Mouse (Mus musculus): ENCODE measurements at regions not wholly inside any gene's neighbourhood (a gene's known extent, or its start where the extent isn't known, plus 50 kb on each side); places are given as distances from the start of the nearest gene placed in this dataset.

DNA sequence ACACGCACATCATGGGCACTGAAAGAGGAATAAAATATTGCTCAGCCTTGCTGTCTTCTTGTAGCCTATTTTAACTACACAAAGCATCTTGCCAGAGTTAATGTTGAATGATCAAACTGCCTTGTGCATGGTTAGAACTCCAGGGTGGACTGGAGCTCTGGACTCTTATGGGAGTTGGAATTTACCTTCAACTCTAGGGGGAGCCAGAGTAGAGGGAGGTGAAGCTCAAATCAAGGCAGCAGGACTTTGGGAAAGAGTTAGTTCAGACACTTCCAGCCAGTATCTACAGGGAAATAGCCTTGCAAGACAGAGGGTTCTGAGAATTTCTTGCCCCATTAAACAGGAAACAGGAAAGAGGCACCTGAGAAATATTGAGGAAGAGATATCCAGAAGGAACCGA, 505.3 kb downstream of the Fat4 start:
- H3K4me3 ChIP-seq: no peak overlapping the region
- H3K9ac ChIP-seq (replicated peaks): no peak overlapping the region
- no peak for ATAC-seq (ENCODE audit: low FRiP score, low read depth)
- H3K27ac ChIP-seq (replicated peaks): no peak overlapping the region
- H3K36me3 ChIP-seq: no peaks in the 10 kb centered on the region
- H3K4me2 ChIP-seq (replicated peaks): no peak overlapping the region
- WGBS: 81% methylated on average over 2 of the region's 2 CpGs
- H3K27me3 ChIP-seq: no peaks in the 10 kb centered on the region
- no peaks in the 10 kb centered on the region for H3K9me3 ChIP-seq
- H3K4me1 ChIP-seq: no peaks in the 10 kb centered on the region

- Histone ChIP-seq H3K27me3 (no peaks in the 10 kb centered on the region), H3K4me3 (no peak overlapping the region)
- no peak for ATAC-seq (ENCODE audit: low FRiP score, low read depth)
These were observed 509.9 kb downstream of the Fat4 start for GRCm38 (mm10) chr3:39396672-39397071.

GRCm38 (mm10) chr3:39397255-39397654, 510.5 kb downstream of the Fat4 start:
- Histone ChIP-seq H3K9me3 (no peaks in the 10 kb centered on the region), H3K4me3 (no peak overlapping the region), H3K27ac (replicated peaks) (no peak overlapping the region), H3K36me3 (no peaks in the 10 kb centered on the region), H3K4me2 (replicated peaks) (no peak overlapping the region), H3K4me1 (no peaks in the 10 kb centered on the region), H3K9ac (replicated peaks) (no peak overlapping the region), H3K27me3 (no peaks in the 10 kb centered on the region)
- 64% methylated on average over 3 of the region's 3 CpGs for WGBS
- ATAC-seq (ENCODE audit: low FRiP score, low read depth): no peak

More at GRCm38 (mm10) chr3:39396672-39397071, 509.9 kb downstream of the Fat4 start:
- H3K4me2 ChIP-seq (replicated peaks): no peak overlapping the region
- H3K27ac ChIP-seq (replicated peaks): no peak overlapping the region
- no peaks in the 10 kb centered on the region for H3K9me3 ChIP-seq
- no peak overlapping the region for H3K9ac ChIP-seq (replicated peaks)
- no peaks in the 10 kb centered on the region for H3K36me3 ChIP-seq
- H3K4me1 ChIP-seq: no peaks in the 10 kb centered on the region

GRCm38 (mm10) chr3:39397677-39398076, 510.9 kb downstream of the Fat4 start:
- Histone ChIP-seq H3K4me2 (replicated peaks) (no peak overlapping the region), H3K4me3 (no peak overlapping the region), H3K27me3 (no peaks in the 10 kb centered on the region), H3K9ac (replicated peaks) (no peak overlapping the region), H3K4me1 (no peaks in the 10 kb centered on the region), H3K27ac (replicated peaks) (no peak overlapping the region), H3K36me3 (no peaks in the 10 kb centered on the region), H3K9me3 (no peaks in the 10 kb centered on the region)
- 97% methylated on average over 2 of the region's 2 CpGs for WGBS
- no peak for ATAC-seq (ENCODE audit: low FRiP score, low read depth)

GRCm38 (mm10) chr3:39424778-39425642, 538.3 kb downstream of the Fat4 start:
- no peak overlapping the region for H3K9ac ChIP-seq (replicated peaks)
- ATAC-seq (ENCODE audit: low FRiP score, low read depth): no peak
- H3K36me3 ChIP-seq: no peaks in the 10 kb centered on the region
- H3K9me3 ChIP-seq: no peaks in the 10 kb centered on the region
- H3K4me1 ChIP-seq: no peaks in the 10 kb centered on the region
- no peak overlapping the region for H3K4me3 ChIP-seq
- H3K27me3 ChIP-seq: no peaks in the 10 kb centered on the region
- H3K4me2 ChIP-seq (replicated peaks): no peak overlapping the region
- H3K27ac ChIP-seq (replicated peaks): no peak overlapping the region
- 61% methylated on average over 5 of the region's 5 CpGs for WGBS

- WGBS: 66% methylated on average over 2 of the region's 2 CpGs
These were observed 538.9 kb downstream of the Fat4 start for GRCm38 (mm10) chr3:39425643-39426016.

DNA sequence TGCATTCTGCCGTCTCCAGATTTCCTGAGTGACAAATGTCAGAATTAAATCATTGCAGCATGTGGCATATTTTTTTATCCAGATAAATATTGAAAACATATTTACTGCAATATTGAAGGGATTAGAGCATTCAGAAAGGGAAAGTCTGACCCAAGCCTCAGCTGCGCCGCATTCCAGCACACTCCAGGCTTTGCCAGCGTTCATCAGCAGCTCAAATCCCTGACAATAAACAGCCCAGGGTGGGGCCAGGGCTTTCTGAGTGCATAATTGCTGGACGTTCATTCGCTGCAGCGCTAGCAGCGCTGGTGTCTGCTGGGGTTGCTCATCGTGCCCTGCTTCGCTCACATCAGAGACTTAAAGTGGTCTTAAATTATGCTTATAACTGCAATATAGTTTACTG, 556.6 kb downstream of the Fat4 start:
- 59% methylated on average over 10 of the region's 10 CpGs for WGBS
- Histone ChIP-seq H3K9ac (replicated peaks) (no peak overlapping the region), H3K36me3 (no peaks in the 10 kb centered on the region), H3K27me3 (no peaks in the 10 kb centered on the region), H3K4me2 (replicated peaks) (no peak overlapping the region), H3K9me3 (no peaks in the 10 kb centered on the region), H3K4me1 (0 out of 2 replicates have a peak, but pooled peaks cover 4% of the 10 kb centered on the region), H3K27ac (replicated peaks) (no peak overlapping the region), H3K4me3 (no peak overlapping the region)
- 0 out of 2 replicates have a peak, but pooled peaks have one; percentile 41 for ATAC-seq (ENCODE audit: low FRiP score, low read depth)

More at GRCm38 (mm10) chr3:39425643-39426016, 538.9 kb downstream of the Fat4 start:
- no peaks in the 10 kb centered on the region for H3K36me3 ChIP-seq
- no peak overlapping the region for H3K27ac ChIP-seq (replicated peaks)
- no peak overlapping the region for H3K9ac ChIP-seq (replicated peaks)
- H3K27me3 ChIP-seq: no peaks in the 10 kb centered on the region
- no peak overlapping the region for H3K4me3 ChIP-seq
- no peaks in the 10 kb centered on the region for H3K4me1 ChIP-seq
- H3K9me3 ChIP-seq: no peaks in the 10 kb centered on the region
- ATAC-seq (ENCODE audit: low FRiP score, low read depth): no peak
- no peak overlapping the region for H3K4me2 ChIP-seq (replicated peaks)

GRCm38 (mm10) chr3:39455650-39456049, 568.9 kb downstream of the Fat4 start:
- Histone ChIP-seq H3K27me3 (no peaks in the 10 kb centered on the region), H3K9me3 (no peaks in the 10 kb centered on the region), H3K9ac (replicated peaks) (no peak overlapping the region), H3K4me3 (no peak overlapping the region), H3K27ac (replicated peaks) (no peak overlapping the region), H3K4me2 (replicated peaks) (no peak overlapping the region), H3K36me3 (no peaks in the 10 kb centered on the region), H3K4me1 (no peaks in the 10 kb centered on the region)
- no peak for ATAC-seq (ENCODE audit: low FRiP score, low read depth)

GRCm38 (mm10) chr3:39460183-39460888, 573.6 kb downstream of the Fat4 start:
- no peaks in the 10 kb centered on the region for H3K9me3 ChIP-seq
- H3K4me2 ChIP-seq (replicated peaks): no peak overlapping the region
- H3K4me3 ChIP-seq: no peak overlapping the region
- H3K27me3 ChIP-seq: no peaks in the 10 kb centered on the region
- no peak overlapping the region for H3K9ac ChIP-seq (replicated peaks)
- no peaks in the 10 kb centered on the region for H3K4me1 ChIP-seq
- 76% methylated on average over 14 of the region's 14 CpGs for WGBS
- 0 out of 2 replicates have a peak, but pooled peaks have one; percentile 38 for ATAC-seq (ENCODE audit: low FRiP score, low read depth)
- H3K36me3 ChIP-seq: no peaks in the 10 kb centered on the region
- no peak overlapping the region for H3K27ac ChIP-seq (replicated peaks)

GRCm38 (mm10) chr3:39461561-39461960, 574.8 kb downstream of the Fat4 start:
- H3K9me3 ChIP-seq: no peaks in the 10 kb centered on the region
- no peaks in the 10 kb centered on the region for H3K27me3 ChIP-seq
- no peaks in the 10 kb centered on the region for H3K36me3 ChIP-seq
- ATAC-seq (ENCODE audit: low FRiP score, low read depth): no peak
- H3K9ac ChIP-seq (replicated peaks): no peak overlapping the region
- H3K4me2 ChIP-seq (replicated peaks): no peak overlapping the region
- H3K4me1 ChIP-seq: no peaks in the 10 kb centered on the region
- WGBS: 90% methylated on average over 4 of the region's 4 CpGs
- no peak overlapping the region for H3K27ac ChIP-seq (replicated peaks)
- no peak overlapping the region for H3K4me3 ChIP-seq

DNA sequence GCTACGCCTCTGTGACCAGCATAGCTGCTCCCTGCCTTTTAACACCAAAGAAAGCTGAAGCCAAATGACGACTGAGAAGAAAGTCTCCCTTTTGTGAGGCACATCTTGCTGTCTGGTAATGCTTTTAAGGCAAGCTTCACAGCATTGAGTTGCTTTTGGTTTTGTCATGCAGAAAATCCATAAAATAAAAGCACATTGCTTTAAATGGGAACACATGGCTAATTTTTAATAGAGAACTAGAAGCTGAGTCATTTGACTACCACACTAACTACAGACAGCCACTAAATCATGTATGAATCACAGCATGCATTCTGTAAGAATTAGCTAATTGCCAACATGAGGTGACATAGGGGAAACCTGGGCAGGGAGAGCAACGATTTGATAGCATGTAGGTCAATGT, 579.1 kb downstream of the Fat4 start:
- no peak overlapping the region for H3K4me3 ChIP-seq
- no peak overlapping the region for H3K4me2 ChIP-seq (replicated peaks)
- 80% methylated on average over 3 of the region's 3 CpGs for whole genome bisulfite sequencing
- no peaks in the 10 kb centered on the region for H3K9me3 ChIP-seq
- no peaks in the 10 kb centered on the region for H3K27me3 ChIP-seq
- ATAC-seq (ENCODE audit: low FRiP score, low read depth): no peak
- H3K9ac ChIP-seq (replicated peaks): no peak overlapping the region
- H3K27ac ChIP-seq (replicated peaks): no peak overlapping the region
- no peaks in the 10 kb centered on the region for H3K4me1 ChIP-seq
- H3K36me3 ChIP-seq: no peaks in the 10 kb centered on the region

DNA sequence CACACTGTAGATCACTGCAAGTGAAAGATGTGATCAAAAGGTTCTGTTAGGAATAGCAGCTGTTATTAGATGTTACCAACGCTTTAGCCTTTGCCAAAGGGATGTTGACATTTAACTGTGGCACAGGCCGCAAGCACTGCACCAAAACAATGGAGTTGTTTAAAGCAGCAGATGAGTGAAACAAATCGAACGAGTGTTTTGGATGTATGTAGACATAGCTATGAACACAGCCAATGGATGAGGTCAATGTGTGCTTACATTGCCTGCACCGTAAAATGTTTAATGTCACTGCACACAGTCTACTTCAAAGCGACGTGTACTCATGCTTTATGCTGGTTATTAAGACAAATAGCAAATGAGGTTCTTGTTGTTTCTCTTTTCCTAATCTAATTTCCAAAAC, 602.7 kb downstream of the Fat4 start:
- H3K36me3 ChIP-seq: no peaks in the 10 kb centered on the region
- 90% methylated on average over 7 of the region's 7 CpGs for WGBS
- no peak overlapping the region for H3K4me2 ChIP-seq (replicated peaks)
- no peaks in the 10 kb centered on the region for H3K4me1 ChIP-seq
- H3K9ac ChIP-seq (replicated peaks): no peak overlapping the region
- ATAC-seq (ENCODE audit: low FRiP score, low read depth): no peak
- H3K27ac ChIP-seq (replicated peaks): no peak overlapping the region
- H3K9me3 ChIP-seq: no peaks in the 10 kb centered on the region
- no peaks in the 10 kb centered on the region for H3K27me3 ChIP-seq
- no peak overlapping the region for H3K4me3 ChIP-seq

All from midbrain, embryonic 12.5 days (tissue).